Mouse (Mus musculus) pancreas, adult 10 weeks (tissue): ENCODE data around the gene Galnt3. TPM values are rescaled to one million over a fixed set of nuclear protein-coding genes. Genes with fewer than 3 reads are reported as not detected.

Source experiments
- polyA plus RNA-seq: library from polyadenylated mRNA; stranded (reverse); fragments of 350-450 nt; fragmentation: Illumina TruSeq; extraction: RNeasy Lipid Tissue Mini Kit (QIAGEN cat#74804); gene quantifications from one replicate; pipeline ENCODE4 v1.2.3, GENCODE M21; 2015; ENCODE audit warnings: low read depth, low replicate concordance; ENCODE audit not compliant: insufficient read depth

Gene Galnt3
- polyA plus RNA-seq = 1.1 TPM

DNA sequence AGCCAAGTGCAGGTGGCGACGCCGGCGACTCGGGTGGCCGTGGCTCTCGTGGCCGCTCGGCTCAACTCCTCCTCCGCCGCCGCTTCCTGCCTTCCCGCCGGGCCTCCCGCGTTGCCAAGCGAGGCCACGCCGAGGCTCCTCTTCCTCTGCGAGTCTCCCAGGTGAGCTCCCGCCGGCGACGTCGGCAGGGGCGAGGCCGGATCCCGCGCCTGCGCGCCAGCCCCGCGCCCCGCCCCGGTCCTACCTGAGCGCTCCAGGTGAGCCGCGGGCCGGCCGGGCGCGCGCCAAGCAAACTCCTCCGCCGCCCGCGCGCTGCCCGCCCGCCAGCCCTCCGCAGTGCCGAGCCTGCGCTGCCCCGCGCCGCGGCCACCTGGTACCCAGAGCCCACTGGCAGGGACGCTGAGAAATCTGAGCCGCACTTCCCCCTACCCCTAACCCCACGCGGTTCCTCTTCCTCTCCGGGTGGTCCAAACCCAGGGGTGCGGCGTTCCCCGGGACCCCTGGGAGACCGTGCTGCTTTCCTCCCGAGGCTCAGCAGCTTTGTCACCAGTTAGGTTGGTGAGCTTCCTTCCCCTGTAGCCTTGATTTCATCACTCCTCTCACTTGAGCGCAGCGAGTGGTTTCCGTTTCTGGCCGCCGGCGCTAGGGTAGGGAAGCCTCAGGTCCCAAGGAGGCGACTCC lies at the start of gene Galnt3:
Galnt3 (minus strand) TSS at position 404 of the 681 bp plus-strand sequence.

Other genes with a start within 250 kb of the Galnt3 start
- 1.6 TPM for gene Ttc21b, start 131.6 kb upstream of the Galnt3 start, polyA plus RNA-seq